Mouse (Mus musculus) c-Kit-positive CD71-positive TER-119-positive erythroid progenitor cells, embryonic 14.5 days (primary cell): Measurements from ENCODE around the gene Usp8.

Experiments
- DNase-seq: peaks from one replicate; pipeline ENCODE4 v3.0.0-alpha.2; 2013; ENCODE audit warnings: low spot score

Usp8 gene

DNA sequence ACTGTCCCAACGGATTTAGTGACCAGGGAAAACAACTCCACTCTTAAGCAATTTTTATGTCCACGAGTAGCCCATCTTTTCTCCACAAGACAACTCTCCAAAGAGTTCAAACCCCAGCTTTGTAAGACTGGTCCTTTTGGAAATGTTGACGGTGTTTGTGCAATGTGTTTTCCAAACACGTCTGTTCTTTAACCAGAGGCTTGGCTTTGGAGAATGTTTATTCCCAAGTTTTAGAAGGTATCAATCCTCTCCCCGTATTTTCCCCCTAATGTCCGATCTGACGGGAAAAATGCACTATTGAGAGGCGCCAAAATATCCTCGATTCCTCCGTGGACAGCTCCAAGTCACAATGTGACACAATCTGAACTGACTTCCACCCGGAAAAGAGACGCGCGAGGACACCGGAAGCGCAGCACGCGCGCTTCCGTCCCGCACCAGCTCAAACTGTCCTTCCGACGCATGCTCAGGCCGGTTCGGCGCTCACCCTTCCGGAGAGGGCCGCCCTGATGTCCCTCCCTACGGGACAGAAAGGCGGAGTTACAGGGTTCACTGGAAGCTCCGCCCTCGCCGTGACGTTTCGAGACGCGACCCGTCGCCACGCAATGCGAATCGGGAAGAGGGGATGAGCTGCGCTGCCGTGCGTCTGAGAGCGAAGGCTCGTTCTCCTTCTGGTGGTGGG, at the start of gene Usp8:
Gene Usp8 (plus strand): TSS at position 570 of the 679 bp plus-strand sequence.
- DNase-seq: peak; percentile 98

DNA sequence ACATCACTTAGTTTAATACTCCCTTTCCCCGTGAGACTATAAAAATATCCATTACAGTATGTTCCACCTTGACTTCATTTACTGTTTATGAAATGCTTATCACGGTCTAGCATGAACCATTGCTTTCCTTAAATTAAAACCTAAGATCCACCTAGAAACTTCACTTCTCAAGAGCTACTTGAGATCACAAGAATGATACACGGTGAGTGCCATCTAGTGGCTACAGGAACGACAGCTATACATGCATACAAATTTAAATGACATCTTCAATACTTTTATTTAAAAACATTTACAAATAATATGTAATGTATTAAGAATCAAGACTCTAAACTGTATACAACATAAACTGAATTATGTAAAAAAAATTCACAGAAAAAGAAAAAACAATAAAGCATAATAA, 43.6 kb upstream of the Usp8 start:
- DNase-seq: peak; percentile 37

DNA sequence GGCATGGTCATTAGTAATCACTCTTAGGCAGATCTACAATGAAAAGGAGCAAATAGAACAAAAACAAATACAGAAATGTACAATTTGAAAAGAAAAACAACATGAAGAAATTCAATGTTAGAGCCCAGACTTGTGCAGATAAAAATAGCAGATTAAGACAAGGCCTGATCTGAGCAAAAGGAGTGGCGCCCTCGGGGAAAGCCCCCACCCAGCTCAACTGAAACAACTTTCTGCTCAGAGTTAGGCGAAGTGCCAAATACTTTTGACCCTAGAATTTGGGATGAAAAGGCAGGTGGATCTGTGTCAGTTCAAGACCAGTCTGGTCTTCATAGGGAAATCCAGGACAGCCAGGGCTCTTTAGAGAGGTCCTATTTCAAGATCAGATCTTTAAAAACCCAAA, 41.1 kb upstream of the Usp8 start:
- DNase-seq: no peak

DNA sequence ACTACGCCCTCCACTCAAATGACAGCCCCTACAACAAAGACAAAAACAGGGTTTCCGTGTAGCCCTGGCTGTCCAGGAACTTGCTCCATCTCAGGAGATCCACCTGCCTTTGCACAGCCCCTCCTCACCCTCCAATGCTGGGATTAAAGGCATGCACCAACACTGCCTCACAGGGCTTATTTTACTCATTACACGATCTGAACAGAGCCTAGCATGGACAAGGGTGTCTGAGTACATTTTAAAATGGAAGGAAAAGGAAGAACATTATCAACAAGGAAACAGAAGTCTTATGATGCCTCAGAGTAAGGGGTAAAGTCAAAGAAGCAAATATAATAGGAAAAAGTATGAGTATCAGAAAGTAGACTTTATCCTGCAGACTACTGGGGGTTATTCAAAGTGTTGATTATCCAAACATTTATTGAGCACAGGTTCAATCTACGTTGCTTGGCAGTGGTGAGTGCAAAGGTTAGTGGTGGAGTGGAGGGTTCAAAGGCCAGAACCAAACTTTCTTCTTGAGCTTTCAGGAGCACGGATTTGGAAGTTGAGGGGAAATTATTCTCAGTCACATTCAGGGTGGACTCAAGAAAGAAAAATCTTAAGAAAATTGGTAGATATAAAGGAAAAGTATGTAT, 38.4 kb upstream of the Usp8 start:
- no peak for DNase-seq

DNA sequence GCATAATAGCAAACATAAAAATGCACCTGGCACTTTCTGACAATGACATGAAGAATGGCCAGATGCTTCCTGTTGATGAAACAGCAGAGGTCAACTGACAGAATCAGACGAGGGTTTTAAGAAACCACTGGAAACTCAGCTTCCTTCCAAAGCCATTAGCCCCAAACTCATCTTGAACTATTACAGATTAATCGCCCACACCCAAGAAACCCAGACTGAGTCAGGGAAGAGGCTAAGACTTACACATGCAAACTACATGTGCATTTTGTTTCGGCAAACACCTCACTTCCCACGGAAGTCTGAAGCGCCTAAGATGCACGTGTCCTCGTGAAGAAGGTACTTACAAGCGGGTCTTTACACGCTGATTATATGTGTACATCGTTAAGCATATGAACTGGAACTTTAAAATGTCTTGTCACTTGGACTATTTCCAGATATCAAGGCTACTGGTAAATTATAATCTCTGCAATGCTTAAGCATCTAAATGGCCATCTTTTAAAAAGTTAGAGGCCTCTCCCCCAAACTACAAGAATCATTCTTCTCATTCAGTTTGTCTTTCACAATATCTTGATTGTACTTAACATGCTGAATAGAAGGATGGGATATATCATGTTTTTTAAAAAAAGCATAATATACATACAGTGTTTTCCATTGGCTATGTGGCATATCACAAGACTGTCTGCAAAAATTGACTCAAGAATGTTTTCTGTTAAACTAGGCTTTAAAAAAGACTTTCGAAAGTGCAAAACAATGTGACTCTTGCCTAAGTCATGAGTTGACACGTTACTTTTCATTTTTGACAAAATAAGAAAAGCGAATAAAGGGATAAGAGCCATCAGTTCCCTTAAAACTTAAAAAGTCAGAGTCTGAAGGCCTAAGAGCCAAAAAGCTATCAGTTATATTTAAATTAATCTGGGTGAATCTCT, 33.5 kb upstream of the Usp8 start:
- DNase-seq: peak; percentile 21

DNA sequence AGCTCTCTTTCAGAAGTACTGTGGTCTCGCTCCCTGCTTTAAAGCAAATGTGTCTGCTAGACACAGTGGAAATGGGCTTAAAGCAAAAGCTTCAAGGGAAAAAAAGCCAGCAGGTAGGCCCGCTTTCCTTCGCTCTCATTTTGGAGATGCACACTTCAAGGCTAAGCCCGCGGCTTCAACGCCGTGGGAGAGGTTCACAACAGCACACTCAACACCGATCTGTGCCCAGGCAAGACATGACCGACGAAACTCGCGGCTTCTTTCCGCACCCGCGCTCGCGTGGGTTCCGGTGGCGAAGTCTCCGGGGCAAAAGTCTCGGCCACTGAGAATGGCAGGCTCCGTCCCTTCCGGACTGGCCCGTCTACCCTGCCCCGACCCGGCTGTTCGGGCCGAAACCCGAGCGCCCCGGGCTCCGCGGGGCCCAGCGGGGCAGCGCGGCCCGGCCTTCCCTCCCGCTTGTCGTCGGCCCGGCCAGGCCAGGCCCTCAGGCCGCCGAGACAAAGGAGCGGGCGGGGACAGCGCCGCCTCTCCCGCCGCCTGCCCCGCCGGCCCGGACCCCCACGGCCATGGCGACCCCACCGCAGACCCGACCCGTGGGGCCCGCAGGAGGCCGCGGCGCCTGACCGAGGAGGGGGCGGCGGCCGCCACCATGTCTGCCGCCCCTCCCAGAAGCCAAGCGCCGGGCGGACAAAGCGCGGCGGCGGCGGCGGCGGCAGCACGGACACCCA, 32.5 kb upstream of the Usp8 start:
- DNase-seq: peak; percentile 47

DNA sequence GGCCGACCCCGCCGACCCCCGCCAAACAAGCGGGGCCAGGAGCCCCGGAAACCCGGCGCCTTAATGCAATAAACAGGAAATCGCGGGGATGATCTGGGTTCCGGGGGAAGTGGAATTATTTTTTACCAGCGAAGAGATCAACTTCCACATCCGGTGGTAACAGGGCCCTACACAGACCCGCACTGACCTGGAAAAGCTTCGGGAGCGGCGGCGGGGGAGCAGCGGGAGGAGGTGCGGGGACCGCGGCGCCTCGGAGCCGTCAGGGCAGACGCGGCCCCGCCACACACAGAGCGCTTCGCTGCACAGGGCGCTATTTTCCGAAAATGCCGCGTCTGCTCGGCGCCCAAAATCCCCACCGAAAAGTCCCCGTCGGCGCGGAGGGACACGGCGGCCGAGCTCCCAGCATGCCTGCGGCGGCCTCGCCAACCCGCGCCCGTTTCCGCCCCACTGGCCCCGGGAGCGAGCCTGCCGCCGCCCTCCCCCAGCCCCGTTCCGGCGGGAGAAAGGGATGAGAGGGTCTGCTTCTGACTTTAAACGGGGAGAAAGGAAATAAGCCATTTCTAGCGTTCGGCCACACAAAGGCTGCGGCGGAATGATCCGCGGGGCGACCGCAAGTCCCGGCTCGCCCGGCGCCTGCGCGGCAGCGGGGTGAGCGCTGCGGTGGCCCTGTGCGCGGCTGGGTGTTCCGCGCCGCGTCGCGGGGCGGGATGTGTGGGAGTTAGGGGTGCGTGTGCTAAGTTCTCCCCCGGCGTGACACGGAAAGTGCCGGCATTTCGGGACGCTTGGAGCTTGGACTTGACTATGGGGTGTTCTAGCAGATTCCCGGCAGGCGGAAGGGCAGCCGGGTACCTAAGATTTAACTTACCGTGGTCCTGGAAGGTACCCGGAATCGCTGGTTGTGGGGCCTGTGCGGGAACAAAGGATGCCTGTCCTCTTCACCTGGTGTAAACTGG, 31.7 kb upstream of the Usp8 start:
- peak; percentile 78 for DNase-seq

DNA sequence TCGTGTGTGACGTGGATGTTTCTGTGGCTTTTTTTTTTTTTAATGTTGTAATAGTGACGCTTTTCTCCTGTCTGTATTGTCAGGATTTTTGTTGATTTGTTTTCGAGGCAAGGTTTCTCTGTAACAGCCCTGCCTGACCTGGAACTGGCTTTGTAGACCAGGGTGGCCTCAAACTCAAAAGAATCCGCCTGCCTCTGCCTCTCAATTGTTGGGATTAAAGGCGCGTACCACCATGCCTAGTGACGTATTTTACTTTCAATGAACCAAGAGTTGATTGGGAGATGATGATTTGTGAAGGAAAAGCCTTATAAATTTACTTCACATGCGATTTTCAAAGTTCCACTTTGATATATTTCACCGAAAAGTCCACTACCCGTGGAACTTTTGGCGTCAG, 31.0 kb upstream of the Usp8 start, which contains the start of gene Gabpb1:
Gene Gabpb1 (minus strand): TSS at position 216 of the 394 bp plus-strand sequence.
- no peak for DNase-seq

DNA sequence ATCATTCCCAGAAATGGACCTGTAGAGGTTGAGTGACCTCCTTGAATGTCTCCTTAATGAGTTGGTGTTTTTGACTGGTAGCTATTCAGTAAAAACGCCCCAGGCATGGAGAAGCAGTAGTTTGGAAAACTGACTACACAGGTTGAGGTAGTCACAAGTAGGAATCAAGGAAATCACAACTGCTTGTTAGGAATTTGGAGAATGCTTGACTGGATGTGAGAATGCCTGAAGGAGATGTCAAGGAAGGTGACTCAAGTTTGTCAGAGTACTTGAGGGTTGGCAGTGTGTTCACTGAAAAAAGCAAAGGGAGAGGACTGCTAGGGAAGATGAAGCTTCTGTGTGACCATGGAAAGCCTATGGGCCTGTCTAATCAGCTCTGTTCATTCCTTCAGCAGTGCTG, 29.8 kb upstream of the Usp8 start:
- DNase-seq: no peak

DNA sequence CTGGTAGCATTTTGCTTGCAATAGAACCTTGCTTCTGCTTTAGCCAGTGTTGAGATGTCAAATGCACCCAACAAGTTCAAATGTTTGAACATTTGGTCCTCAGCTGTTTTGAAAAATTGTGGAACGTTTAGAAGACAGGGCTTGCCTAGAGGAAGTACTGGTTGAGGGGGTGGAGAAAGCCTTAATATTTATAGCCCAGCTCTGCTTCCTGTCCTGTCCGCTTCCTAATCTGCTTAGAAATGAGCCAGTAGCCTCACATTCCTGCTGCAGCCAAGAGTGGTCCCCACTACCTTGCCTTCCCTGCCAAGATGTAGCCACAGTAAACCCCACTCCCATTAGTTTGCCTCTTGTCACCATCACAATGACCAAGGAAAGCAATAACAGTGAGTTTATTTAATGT, 24.8 kb upstream of the Usp8 start:
- no peak for DNase-seq

DNA sequence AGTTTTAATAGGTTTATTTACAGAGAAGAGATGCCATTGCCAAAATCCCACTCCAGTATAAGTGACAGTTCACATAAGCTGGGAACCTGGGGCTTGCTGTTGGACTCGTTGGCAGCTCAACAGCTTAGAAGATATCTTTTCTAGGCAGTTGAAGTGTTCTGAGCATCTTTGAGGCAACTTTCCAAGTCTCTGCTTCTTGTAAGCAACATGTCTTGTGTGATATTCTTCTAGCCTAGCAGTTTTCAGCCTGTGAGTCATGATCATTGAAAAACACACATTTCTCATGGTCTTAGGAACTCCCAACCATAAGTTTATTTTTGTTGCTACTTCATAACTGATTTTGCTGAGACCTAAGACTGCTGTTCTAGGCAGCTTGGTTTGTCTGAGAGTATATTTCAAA, 24.2 kb upstream of the Usp8 start:
- DNase-seq: no peak

DNA sequence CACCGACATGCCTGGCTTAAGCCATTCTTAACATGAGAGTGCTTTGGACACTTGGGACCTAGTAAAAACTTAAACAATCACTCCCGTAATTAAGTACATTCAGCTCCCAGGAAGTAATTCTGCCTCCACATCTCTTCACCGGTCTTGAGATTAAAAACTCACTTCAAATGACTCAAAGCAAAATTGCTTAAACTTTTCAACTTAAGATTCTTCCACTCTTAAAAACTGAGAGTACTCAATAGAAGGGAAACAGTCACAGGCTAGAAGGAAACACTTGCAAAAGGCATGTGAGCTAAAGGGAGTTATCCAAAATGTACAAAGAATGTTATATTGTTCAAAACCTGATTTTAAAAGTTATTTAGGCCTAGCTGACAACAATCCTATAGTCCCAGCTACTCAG, 15.8 kb upstream of the Usp8 start:
- DNase-seq: no peak

DNA sequence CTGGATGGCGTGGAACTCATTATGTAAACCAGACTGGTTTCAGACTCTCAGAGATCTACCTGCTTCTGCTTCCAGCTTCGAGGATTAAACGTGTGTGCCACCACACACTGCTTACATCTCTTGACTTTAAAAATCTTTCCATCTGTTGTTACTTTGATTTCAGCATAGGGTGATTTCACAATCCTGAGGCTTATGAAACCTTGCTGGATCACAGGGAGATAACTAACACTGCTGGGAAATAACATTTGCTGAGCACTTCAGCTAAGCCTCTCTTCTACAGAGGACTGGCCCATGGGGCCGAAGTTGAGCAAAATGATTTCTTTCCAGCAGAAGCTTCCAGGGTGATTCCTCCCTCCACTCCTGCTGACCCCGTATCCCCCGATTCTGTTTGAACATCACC, 11.8 kb upstream of the Usp8 start:
- no peak for DNase-seq

DNA sequence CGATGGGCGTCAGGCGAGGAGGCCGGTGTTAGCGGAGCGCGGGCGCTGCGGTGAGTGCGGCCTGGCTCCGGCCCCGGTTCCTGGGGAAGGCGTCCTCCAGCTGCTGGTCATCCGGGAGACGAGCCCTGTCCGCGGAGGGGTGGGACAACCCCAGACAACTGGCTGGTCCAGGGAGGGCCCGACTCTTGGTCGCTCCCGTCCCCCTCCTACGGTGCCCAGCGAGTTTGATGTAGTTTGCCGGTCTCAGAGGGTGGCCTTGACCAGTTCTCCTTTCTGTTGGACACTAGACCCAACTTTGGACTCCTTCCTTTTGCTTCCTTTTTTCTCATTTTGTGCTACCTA, 281 bp downstream of the Usp8 start:
- no peak for DNase-seq

DNA sequence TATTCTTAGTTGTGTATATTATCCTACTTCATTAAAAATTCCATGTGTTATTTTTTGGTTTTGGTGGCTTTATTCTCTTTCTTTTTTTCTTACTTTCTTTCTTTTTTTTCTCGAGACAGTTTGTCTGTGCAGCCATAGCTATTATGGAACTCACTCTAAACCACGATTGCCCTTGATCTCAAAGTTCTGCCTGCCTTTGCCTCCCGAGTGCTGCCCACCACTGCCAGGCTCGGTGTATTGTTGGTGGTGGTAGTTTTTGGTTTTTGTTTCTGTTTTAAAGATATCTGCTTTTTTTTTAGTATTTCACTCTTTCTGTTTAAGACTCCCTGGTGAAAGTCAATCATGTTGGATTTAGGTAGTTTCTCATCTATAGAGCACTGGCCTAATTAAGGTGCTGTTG, 1.2 kb downstream of the Usp8 start:
- no peak for DNase-seq

DNA sequence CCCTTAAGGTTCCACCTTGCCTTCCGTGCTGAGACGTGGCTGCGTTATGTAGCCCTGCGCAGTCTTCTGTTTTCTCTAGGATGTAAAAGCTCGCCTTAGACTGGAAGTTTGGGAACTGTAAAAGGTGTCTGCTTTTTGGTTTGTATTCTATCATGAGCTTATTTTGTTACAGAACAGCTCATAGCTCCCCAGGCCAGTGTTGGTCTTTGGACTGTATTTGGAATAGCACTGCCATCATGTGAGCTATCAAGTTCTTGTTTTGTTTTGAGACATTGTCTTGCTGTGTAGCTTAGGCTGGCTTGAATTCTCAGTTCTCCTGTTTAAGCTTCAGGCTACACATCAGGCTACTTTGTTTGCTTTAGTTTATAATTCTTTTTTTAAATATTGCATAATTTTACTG, 5.4 kb downstream of the Usp8 start:
- no peak for DNase-seq

DNA sequence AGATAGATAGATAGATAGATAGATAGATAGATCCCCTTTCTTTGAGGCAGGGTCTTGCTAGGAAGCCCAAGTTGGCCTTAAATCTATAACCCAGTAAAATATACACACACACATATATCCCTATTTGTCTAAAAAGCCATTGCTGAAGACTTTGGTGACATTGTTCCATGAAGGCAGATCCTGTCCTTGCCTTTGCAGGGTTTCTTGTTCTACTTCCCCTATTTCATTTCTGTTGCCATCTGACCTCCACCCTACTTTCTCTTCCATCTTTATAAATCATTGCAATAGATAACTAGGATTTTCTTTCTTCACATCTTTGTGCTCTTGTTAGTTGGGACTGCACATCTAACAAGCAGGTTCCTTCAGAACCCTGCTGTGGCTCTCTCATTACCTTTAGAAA, 5.8 kb downstream of the Usp8 start:
- DNase-seq: no peak

DNA sequence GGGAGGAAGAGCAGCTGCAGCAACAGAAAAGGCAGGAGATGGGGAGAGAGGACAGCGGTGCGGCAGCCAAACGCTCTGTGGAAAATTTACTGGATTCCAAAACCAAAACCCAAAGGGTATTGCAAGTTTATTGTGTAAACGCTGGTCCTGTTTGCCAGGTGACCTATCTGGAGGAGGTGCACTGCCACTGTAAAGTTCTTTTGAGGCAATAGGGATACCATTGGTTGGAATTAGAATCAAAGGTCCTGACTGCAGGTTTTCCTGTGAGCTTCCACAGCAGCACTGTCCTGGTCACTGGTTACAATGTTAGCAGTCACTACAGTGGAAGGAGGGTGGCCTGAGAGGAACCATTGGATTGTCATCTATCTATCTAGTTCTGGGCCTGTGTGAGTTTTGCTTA, 22.1 kb downstream of the Usp8 start:
- no peak for DNase-seq

DNA sequence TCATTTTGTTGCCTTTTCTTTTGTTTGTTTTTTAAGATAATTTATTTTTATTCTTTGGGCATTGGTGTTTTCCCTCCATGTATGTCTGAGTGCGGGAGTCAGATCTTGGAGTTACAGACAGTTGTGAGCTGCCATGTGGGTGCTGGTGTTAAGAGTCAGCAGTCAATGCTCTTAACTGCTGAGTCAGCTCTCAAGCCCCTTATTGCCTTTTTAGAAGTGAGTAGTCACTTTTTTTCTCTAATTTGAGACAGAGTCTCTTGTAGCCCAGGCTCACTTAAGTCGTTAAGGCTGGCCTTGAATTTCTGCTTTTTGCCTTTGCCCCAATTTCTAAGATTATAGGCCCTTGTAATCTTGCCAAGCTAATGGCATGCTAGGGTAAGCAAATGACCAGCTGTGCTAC, 23.4 kb downstream of the Usp8 start:
- DNase-seq: no peak

DNA sequence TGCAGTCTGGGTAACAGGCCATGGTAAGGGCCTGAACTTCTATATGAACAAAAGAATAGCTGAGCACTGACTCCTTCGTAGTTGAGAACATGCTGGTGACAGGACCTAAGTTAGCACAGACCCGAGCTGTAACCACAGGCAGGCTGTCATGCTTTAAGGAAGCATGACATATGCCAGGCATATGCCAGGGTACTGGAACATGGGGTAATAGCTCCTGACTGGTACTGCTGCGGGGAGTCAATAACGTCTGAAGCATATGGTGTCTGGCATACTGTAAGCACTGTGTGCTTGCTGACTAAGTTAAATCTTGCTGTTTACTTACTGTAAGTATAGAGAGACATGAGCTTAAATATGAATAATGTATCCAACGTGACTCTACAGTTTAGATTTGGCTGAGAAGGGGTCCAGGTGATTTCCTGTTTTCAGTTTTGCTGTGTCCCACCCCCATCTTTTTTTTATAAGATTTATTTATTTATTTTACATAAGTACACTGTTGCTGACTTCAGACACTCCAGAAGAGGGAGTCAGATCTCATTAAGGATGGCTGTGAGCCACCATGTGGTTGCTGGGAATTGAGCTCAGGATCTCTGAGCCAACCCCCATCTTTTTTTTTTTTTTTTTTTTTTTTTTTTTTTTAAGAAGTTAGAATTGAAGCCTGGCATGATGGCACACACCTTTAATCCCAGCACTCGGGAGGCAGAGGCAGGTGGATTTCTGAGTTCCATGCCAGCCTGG, 28.4 kb downstream of the Usp8 start:
- no peak for DNase-seq

DNA sequence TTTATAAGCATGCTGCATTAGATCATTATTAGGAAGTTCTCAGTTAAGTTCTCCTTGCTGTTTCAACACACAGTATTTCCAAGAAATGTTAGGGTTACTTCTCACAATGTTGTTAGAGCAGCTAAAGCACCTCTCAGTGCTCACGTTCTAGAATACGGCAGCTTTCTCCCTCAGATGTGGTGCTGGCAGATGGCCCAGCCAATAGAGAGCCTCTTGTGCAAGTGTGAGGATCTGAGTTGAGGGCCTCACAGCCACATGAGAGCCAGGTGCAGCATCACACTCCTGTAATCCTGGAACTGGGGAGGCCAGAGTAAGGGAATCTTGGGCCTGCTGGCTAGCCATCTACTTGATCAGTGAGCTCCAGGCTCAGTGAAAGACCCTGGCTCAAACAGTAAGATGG, 33.2 kb downstream of the Usp8 start:
- no peak for DNase-seq
